Mouse (Mus musculus): ENCODE measurements around the gene Itsn1. TPM values are rescaled to one million over a fixed set of nuclear protein-coding genes. Genes with fewer than 3 reads are reported as not detected.

The Itsn1 gene
- polyA plus RNA-seq, 1 experiment from 2014 or later = 40.1 TPM

GRCm38 (mm10) chr16:91964308-91965178, 235.5 kb downstream of the Itsn1 start:
- H3K4me3 ChIP-seq (ENCODE audit: low read depth, low read length) = no peak overlapping the region
- H3K27me3 ChIP-seq (ENCODE audit: control insufficient read depth, insufficient read depth, low read length) = no peaks in the 10 kb centered on the region
- H3K36me3 ChIP-seq (replicated peaks; ENCODE audit: control insufficient read depth, insufficient read depth, low read depth, low read length) = no peaks in the 10 kb centered on the region
- ATAC-seq (replicated peaks; ENCODE audit: insufficient number of reproducible peaks, low FRiP score, low TSS enrichment, low read depth) = no peak
- no peaks in the 10 kb centered on the region for H3K9me3 ChIP-seq (replicated peaks; ENCODE audit: control insufficient read depth, low read length)
- 82% methylated on average over 13 of the region's 13 CpGs for WGBS
- no peak overlapping the region for H3K4me2 ChIP-seq (ENCODE audit: low read depth, low read length)
- no peak overlapping the region for H3K9ac ChIP-seq (replicated peaks; ENCODE audit: low read length)
- H3K4me1 ChIP-seq (ENCODE audit: control insufficient read depth, insufficient read depth, low read length) = no peaks in the 10 kb centered on the region
- no peak overlapping the region for H3K27ac ChIP-seq (replicated peaks; ENCODE audit: low read depth, low read length)
- no peak for DNase-seq (ENCODE audit: low spot score)

GRCm38 (mm10) chr16:91968725-91969124, 239.6 kb downstream of the Itsn1 start:
- ATAC-seq (replicated peaks; ENCODE audit: insufficient number of reproducible peaks, low FRiP score, low TSS enrichment, low read depth) (no peak), DNase-seq (ENCODE audit: low spot score) (no peak)
- Histone ChIP-seq H3K4me3 (ENCODE audit: low read depth, low read length) (no peak overlapping the region), H3K27me3 (ENCODE audit: control insufficient read depth, insufficient read depth, low read length) (no peaks in the 10 kb centered on the region), H3K36me3 (replicated peaks; ENCODE audit: control insufficient read depth, insufficient read depth, low read depth, low read length) (no peaks in the 10 kb centered on the region), H3K4me2 (ENCODE audit: low read depth, low read length) (no peak overlapping the region), H3K9ac (replicated peaks; ENCODE audit: low read length) (no peak overlapping the region), H3K4me1 (ENCODE audit: control insufficient read depth, insufficient read depth, low read length) (no peaks in the 10 kb centered on the region), H3K27ac (replicated peaks; ENCODE audit: low read depth, low read length) (no peak overlapping the region), H3K9me3 (replicated peaks; ENCODE audit: control insufficient read depth, low read length) (no peaks in the 10 kb centered on the region)
- WGBS = 74% methylated on average over 10 of the region's 10 CpGs

GRCm38 (mm10) chr16:91969516-91970031, 240.5 kb downstream of the Itsn1 start:
- no peaks in the 10 kb centered on the region for H3K36me3 ChIP-seq (replicated peaks; ENCODE audit: control insufficient read depth, insufficient read depth, low read depth, low read length)
- H3K9ac ChIP-seq (replicated peaks; ENCODE audit: low read length) = no peak overlapping the region
- no peak for DNase-seq (ENCODE audit: low spot score)
- no peaks in the 10 kb centered on the region for H3K27me3 ChIP-seq (ENCODE audit: control insufficient read depth, insufficient read depth, low read length)
- no peak overlapping the region for H3K4me2 ChIP-seq (ENCODE audit: low read depth, low read length)
- no peak overlapping the region for H3K4me3 ChIP-seq (ENCODE audit: low read depth, low read length)
- H3K9me3 ChIP-seq (replicated peaks; ENCODE audit: control insufficient read depth, low read length) = no peaks in the 10 kb centered on the region
- 62% methylated on average over 10 of the region's 10 CpGs for WGBS
- H3K4me1 ChIP-seq (ENCODE audit: control insufficient read depth, insufficient read depth, low read length) = no peaks in the 10 kb centered on the region
- no peak overlapping the region for H3K27ac ChIP-seq (replicated peaks; ENCODE audit: low read depth, low read length)
- no peak for ATAC-seq (replicated peaks; ENCODE audit: insufficient number of reproducible peaks, low FRiP score, low TSS enrichment, low read depth)

Small RNAs within 50 kb of the gene (microRNA-seq; reads per million reads assigned to microRNA genes)
- gene Gm27773 (ENCODE audit: borderline number of aligned reads) = not detected

Other genes with a start within 250 kb of the Itsn1 start
- gene Ifnar1, start 244.0 kb upstream of the Itsn1 start, polyA plus RNA-seq (2014; fragmentation: Nextera tagmentation; extraction: Ambion mirVana) = 51.5 and 57.4 TPM in 2 replicates
- gene Ifngr2, start 182.2 kb upstream of the Itsn1 start, polyA plus RNA-seq (2014; fragmentation: Nextera tagmentation; extraction: Ambion mirVana) = 40.4 and 41.4 TPM in 2 replicates
- gene Tmem50b, start 131.5 kb upstream of the Itsn1 start, polyA plus RNA-seq (2014; fragmentation: Nextera tagmentation; extraction: Ambion mirVana) = 39.8 and 41.6 TPM in 2 replicates
- 3.5 and 4.7 TPM in 2 replicates for gene Dnajc28, start 110.3 kb upstream of the Itsn1 start, polyA plus RNA-seq (2014; fragmentation: Nextera tagmentation; extraction: Ambion mirVana)
- gene Gart, start 82.3 kb upstream of the Itsn1 start, polyA plus RNA-seq (2014; fragmentation: Nextera tagmentation; extraction: Ambion mirVana) = 113 and 117 TPM in 2 replicates
- 135 and 143 TPM in 2 replicates for gene Son, start 81.8 kb upstream of the Itsn1 start, polyA plus RNA-seq (2014; fragmentation: Nextera tagmentation; extraction: Ambion mirVana)
- 32.4 and 36.7 TPM in 2 replicates for gene Donson, start 40.5 kb upstream of the Itsn1 start, polyA plus RNA-seq (2014; fragmentation: Nextera tagmentation; extraction: Ambion mirVana)
- gene Cryzl1, start 306 bp upstream of the Itsn1 start, polyA plus RNA-seq (2014; fragmentation: Nextera tagmentation; extraction: Ambion mirVana) = 66.7 and 76.4 TPM in 2 replicates

Data from embryonic facial prominence, embryonic 11.5 days (tissue).